Mouse (Mus musculus) liver, embryonic 12.5 days (tissue): Measurements from ENCODE around the gene Alx1. TPM values are rescaled to one million over a fixed set of nuclear protein-coding genes. Genes with fewer than 3 reads are reported as not detected.

ENCODE experiments used
- ATAC-seq: fragments of 200-750 bp; cut with Nextera tagmentation; 2 replicates; pipeline ENCODE4 v1.8.0; 2017; ENCODE audit warnings: moderate number of reproducible peaks, mild to moderate bottlenecking, moderate library complexity
- H3K27ac ChIP-seq: fragments of 300-500 bp; sonication (generic); 2 replicates; pipeline ENCODE4 v1.5.1; 2016; ENCODE audit warnings: mild to moderate bottlenecking
- H3K27me3 ChIP-seq: fragments of 300-500 bp; sonication (generic); replicated peaks from 2 replicates; pipeline ENCODE4 v1.6.1; 2016; ENCODE audit warnings: mild to moderate bottlenecking, moderate library complexity
- H3K36me3 ChIP-seq: fragments of 300-500 bp; sonication (generic); 2 replicates; pipeline ENCODE4 v1.6.1; 2016; ENCODE audit warnings: mild to moderate bottlenecking, moderate library complexity
- H3K4me1 ChIP-seq: fragments of 300-500 bp; sonication (generic); 2 replicates; pipeline ENCODE4 v1.6.1; 2016
- H3K4me2 ChIP-seq: fragments of 300-500 bp; sonication (generic); 2 replicates; pipeline ENCODE4 v1.6.1; 2016; ENCODE audit warnings: mild to moderate bottlenecking, moderate library complexity
- H3K4me3 ChIP-seq: fragments of 300-500 bp; sonication (generic); 2 replicates; pipeline ENCODE4 v1.5.1; 2016; ENCODE audit warnings: mild to moderate bottlenecking, moderate library complexity
- H3K9ac ChIP-seq: fragments of 300-500 bp; sonication (generic); 2 replicates; pipeline ENCODE4 v1.6.1; 2016; ENCODE audit warnings: mild to moderate bottlenecking, moderate library complexity
- H3K9me3 ChIP-seq: fragments of 300-500 bp; sonication (generic); replicated peaks from 2 replicates; pipeline ENCODE4 v1.6.1; 2016; ENCODE audit warnings: mild to moderate bottlenecking, moderate library complexity
- WGBS: fragments of 180-500 bp; shearing (Covaris S2); methylation state at CpG from one replicate; pipeline ENCODE4 v1.1.7; 2016; ENCODE audit not compliant: insufficient replicate concordance; 5-methylcytosine and 5-hydroxymethylcytosine counted together
- polyA plus RNA-seq: library from polyadenylated mRNA; unstranded; fragments of >200 nt; fragmentation: Nextera tagmentation; extraction: Ambion mirVana; gene quantifications from 2 replicates; pipeline ENCODE4 v1.2.1, GENCODE M21; 2016

The Alx1 gene
- 0.17 and 0.33 TPM in 2 replicates for polyA plus RNA-seq

DNA sequence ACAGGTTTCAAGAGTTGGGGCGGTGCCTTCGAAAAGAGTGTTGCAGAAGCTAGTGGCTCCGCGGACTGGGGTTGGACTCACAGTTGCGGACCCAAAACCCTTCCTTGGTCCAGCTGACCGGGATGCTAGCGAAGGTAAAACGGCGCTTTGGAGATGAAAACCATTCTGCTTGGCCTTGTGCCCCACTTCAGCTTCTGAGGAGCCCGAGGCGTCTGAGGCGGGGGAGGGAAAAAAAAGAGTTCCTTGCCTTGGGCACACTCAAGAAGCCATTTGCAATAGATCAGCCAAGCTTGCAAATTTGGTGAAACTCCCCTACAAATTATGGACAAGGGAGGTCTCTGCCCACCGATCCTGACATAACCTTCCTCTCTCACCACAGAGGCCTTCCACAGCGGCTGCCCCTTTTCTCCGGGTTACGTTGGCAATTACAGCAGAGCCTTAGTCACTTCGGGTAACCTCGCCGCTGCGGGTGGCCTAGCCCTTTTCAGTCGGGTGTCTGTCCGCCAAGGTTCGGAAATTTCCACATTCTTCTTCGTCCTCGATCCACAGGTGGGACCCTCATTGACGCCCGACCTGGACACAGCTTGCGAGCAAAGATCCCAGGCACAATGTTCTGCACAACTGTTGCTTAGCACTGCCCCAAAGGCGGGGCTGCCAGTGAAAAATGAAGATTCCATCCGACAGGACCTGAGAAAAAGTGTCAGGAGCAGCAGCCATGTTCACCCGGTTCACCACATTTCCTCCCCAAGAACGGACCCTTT lies at the start of gene Alx1:
TSS of gene Alx1 (minus strand) at position 486 of the 761 bp plus-strand sequence.
- Histone ChIP-seq H3K27me3 (peaks cover 84% of the 10 kb centered on the region), H3K4me3 (0 out of 2 replicates have a peak within 1 kb of the TSS, but pooled peaks have one; percentile 30), H3K36me3 (no peaks in the 10 kb centered on the region), H3K4me2 (peak within 1 kb of the TSS; percentile 48; the same call in 1 of the 2 replicates), H3K27ac (no peak within 1 kb of the TSS), H3K9ac (no peak within 1 kb of the TSS), H3K9me3 (no peaks in the 10 kb centered on the region), H3K4me1 (no peaks in the 10 kb centered on the region)
- no peak for ATAC-seq
- WGBS: 2% methylated on average over 32 of the region's 32 CpGs

DNA sequence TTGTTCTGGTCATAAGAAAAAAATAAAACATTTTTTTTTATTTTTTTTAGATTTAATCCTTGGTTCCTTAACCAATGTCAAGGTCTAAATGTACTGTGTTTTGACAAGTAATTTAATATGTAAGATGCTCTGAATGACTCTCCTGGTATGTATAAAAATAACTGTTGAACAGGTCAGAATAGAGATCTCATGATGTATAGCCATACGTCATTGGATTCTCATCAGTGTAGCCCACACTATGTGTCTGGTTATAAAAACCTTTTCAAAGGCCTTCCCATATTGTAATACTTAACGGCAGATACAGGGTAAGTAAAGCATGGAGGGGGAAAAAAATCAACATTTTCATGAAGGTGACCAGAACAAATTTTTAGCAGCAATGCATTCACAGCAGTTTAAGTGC lies 19.6 kb upstream of the Alx1 start:
- Histone ChIP-seq H3K27ac (no peak overlapping the region), H3K4me3 (no peak overlapping the region), H3K9me3 (no peaks in the 10 kb centered on the region), H3K4me1 (no peaks in the 10 kb centered on the region), H3K9ac (no peak overlapping the region), H3K27me3 (no peaks in the 10 kb centered on the region), H3K4me2 (no peak overlapping the region), H3K36me3 (no peaks in the 10 kb centered on the region)
- 79% methylated on average over 2 of the region's 2 CpGs for WGBS
- no peak for ATAC-seq

- Histone ChIP-seq H3K4me1 (no peaks in the 10 kb centered on the region), H3K27ac (no peak overlapping the region), H3K4me3 (no peak overlapping the region), H3K4me2 (no peak overlapping the region), H3K27me3 (no peaks in the 10 kb centered on the region), H3K36me3 (no peaks in the 10 kb centered on the region), H3K9me3 (no peaks in the 10 kb centered on the region), H3K9ac (no peak overlapping the region)
- WGBS: 48% methylated on average over 3 of the region's 3 CpGs
- no peak for ATAC-seq
Observed at GRCm38 (mm10) chr10:103046623-103047022, 16.6 kb upstream of the Alx1 start.

DNA sequence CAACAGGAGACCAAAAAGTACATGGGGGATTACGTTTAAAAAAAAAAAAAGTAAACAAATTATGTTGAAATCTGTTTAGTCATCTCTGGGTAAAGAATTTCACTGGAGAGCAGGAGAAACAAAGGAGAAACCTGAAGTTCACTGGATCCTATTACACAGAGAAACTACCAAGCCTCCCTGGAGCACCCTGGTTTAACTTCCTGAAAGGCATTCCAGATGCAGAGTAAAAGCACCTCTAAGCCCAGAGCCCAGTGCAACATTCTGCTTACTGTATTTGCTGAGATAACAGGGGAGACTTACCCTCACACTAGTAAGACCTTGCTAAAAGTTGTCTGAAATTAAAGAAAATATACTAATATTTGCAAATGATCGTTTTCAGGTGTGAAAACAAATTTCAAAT lies 15.0 kb upstream of the Alx1 start:
- no peaks in the 10 kb centered on the region for H3K9me3 ChIP-seq
- no peak for ATAC-seq
- H3K36me3 ChIP-seq: no peaks in the 10 kb centered on the region
- no peaks in the 10 kb centered on the region for H3K4me1 ChIP-seq
- no peak overlapping the region for H3K4me2 ChIP-seq
- no peaks in the 10 kb centered on the region for H3K27me3 ChIP-seq
- no peak overlapping the region for H3K27ac ChIP-seq
- H3K9ac ChIP-seq: no peak overlapping the region
- WGBS: 34% methylated on average over 2 of the region's 2 CpGs
- H3K4me3 ChIP-seq: no peak overlapping the region

DNA sequence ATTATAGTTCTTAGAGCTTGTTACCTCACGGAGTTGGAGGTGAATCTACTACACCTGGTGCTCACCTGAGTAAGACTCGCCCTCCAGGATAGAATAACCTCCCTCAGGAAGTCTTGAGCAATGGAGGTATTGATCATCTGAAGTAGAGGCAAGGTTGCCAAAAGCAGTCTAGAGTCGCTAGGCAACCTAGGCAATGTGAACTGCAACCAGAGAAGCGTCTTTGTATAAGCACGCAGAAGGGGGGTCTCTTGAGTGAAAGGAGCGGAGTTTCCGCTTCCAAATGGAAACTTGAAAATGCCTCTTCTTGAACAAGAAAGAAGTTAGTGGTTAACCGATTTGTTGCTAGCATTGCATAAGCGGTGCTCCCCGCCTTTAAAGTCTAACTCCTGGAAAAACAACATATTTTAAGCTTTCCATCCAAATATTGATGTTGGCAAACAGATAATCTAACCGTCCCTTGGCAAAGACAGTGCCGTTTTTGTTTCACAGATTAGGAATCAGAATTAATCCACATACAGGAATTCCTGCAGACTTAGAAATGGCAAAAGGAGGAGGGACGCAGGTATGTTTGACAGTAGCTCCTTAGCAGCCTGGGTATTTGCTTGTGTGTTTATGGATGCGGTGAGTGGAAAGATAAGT lies 5.1 kb upstream of the Alx1 start:
- 6% methylated on average over 14 of the region's 14 CpGs for WGBS
- no peak overlapping the region for H3K27ac ChIP-seq
- no peak overlapping the region for H3K9ac ChIP-seq
- no peak overlapping the region for H3K4me2 ChIP-seq
- no peak overlapping the region for H3K4me3 ChIP-seq
- no peaks in the 10 kb centered on the region for H3K4me1 ChIP-seq
- ATAC-seq: no peak
- peaks cover 48% of the 10 kb centered on the region for H3K27me3 ChIP-seq
- H3K36me3 ChIP-seq: no peaks in the 10 kb centered on the region
- no peaks in the 10 kb centered on the region for H3K9me3 ChIP-seq

GRCm38 (mm10) chr10:103030931-103031330 lies 916 bp upstream of the Alx1 start:
- Histone ChIP-seq H3K36me3 (no peaks in the 10 kb centered on the region), H3K4me3 (no peak overlapping the region), H3K9me3 (no peaks in the 10 kb centered on the region), H3K4me1 (no peaks in the 10 kb centered on the region), H3K27me3 (peaks cover 88% of the 10 kb centered on the region), H3K4me2 (no peak overlapping the region), H3K9ac (no peak overlapping the region), H3K27ac (no peak overlapping the region)
- ATAC-seq: no peak
- 9% methylated on average over 11 of the region's 11 CpGs for WGBS

DNA sequence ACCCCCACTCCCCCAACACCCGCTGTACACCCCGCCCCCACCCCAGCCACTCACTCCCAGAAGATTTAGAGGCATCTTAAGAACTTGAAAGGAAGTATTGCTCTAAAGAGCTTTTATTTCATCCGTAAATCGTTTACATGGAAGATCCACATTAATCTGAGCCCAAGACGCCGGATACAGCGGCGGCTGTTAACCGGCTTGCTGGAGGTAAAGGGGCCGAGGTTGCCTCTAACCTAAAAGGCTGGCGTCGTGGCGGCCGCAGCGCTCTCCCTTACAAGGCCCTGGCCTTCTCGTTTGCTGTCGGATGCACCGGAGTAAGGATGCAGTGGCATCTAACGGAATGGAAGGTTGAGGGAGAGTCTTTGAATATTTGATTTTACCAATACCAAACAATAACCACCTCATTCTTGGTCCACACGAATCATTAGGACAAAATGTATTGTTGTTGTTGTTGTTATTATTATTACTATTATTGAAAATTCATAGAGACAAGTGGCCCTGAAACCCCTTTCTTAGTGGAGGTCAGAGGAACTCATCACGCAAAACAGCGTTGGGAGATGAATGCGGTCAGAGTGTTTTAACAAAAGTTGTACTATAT lies 784 bp downstream of the Alx1 start:
- 3% methylated on average over 23 of the region's 23 CpGs for WGBS
- ATAC-seq: no peak
- peak overlapping the region; percentile 48 for H3K4me2 ChIP-seq

DNA sequence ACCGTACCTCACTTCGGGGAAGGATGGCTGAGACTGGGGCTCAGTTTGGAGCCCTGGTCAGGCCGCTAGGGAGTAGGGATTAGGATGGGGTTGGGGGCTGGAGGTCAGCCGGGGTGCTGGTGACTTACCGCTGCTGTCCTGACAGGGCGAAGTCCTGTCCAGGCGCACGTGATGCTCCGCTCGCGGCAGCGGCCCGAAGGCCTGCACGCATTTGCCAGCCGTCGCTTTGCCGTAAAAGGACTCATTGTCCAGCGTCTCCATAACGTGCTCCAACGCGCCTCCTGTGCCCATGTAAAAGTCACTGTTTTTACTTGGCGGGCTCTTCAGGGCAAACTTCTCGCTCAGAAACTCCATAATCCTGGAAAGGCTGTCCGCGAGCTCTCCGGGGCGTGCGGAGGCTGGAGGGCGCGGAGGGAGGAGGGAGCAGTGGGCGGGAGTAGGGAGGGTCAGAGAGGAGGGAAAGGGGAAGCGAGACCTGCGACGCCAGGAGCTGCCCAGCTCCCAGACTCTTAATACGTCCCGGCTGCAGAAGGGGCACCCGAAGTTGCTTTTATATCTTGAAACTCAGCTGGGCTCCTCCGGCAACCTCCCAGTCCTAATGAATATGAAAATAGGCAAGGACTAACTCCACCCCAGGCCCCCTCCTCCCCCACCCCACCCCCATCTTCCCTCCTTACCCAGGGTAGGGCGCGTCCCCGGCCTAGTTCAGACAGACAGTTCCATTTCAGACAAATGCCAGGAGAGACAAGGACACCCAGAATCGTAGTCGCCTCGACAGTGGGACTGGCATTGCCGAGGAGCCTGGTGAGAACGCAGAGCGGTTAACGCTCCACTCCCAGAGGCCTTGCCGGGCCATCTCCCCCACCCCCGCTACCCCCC lies 1.5 kb downstream of the Alx1 start:
- 3% methylated on average over 46 of the region's 50 CpGs for WGBS
- Histone ChIP-seq H3K27ac (no peak overlapping the region), H3K9me3 (no peaks in the 10 kb centered on the region), H3K27me3 (peaks cover 77% of the 10 kb centered on the region), H3K4me3 (peak overlapping the region; percentile 30), H3K9ac (no peak overlapping the region), H3K36me3 (no peaks in the 10 kb centered on the region), H3K4me2 (peak overlapping the region; percentile 48), H3K4me1 (no peaks in the 10 kb centered on the region)
- peak; percentile 68 for ATAC-seq

More for the DNA sequence above, 784 bp downstream of the Alx1 start:
- Histone ChIP-seq H3K4me3 (peak overlapping the region; percentile 30; the same call in 1 of the 2 replicates), H3K4me1 (no peaks in the 10 kb centered on the region), H3K9ac (no peak overlapping the region), H3K27ac (no peak overlapping the region), H3K9me3 (no peaks in the 10 kb centered on the region), H3K27me3 (peaks cover 78% of the 10 kb centered on the region), H3K36me3 (no peaks in the 10 kb centered on the region)

DNA sequence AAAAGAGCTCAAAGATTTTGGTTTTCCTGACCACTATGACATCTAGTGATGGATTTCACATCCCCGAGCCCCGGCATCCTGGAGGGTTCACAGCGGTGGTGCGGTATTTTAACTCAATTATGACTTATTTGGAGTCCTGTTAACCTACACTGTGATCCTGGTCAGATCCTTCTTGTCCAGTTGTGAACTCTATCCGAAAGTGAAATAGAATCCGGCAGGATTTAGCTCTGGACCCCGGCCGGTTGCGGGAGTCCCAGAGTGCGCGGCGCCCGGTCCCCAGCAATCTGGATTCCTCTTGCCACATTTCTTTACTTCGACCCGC lies 2.1 kb downstream of the Alx1 start:
- 2% methylated on average over 15 of the region's 15 CpGs for WGBS
- H3K4me3 ChIP-seq: peak overlapping the region; percentile 30; the same call in 1 of the 2 replicates
- no peaks in the 10 kb centered on the region for H3K36me3 ChIP-seq
- peaks cover 72% of the 10 kb centered on the region for H3K27me3 ChIP-seq
- peak overlapping the region; percentile 48 for H3K4me2 ChIP-seq
- no peaks in the 10 kb centered on the region for H3K9me3 ChIP-seq
- ATAC-seq: peak; percentile 15; the same call in 1 of the 2 replicates
- H3K27ac ChIP-seq: no peak overlapping the region
- no peak overlapping the region for H3K9ac ChIP-seq
- H3K4me1 ChIP-seq: no peaks in the 10 kb centered on the region

DNA sequence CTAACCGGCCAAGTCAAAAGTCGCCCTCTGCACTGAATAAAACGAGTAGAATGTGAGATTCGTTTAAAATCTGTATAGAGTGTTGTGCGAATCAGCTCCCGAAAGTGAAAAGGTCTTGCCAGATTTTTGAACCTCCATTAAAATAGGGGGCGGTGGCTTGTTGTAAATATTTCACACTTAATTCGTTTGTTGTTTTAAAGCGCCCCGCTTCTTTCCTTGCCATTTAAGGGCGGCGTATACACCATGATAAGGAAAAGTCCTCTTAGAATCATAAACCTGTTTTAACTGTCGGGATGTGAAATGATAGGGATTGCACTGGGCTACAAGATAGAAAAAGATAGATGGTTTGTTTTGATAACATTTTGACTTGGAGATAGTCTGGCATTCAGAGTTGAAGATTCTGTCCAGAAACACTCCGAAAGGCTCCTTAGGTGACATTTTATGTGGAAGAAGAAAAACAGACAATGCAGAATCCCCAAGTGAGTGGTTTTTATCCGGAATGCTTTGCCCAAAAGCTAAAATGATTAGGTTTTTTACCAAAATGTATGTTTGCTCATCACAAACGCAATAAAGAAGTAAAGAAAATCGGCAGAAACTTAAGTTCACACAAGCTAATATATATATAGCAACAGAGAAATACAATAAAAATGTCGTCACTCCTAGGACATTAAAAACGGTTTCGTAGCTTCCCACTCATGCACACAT lies 2.6 kb downstream of the Alx1 start:
- Histone ChIP-seq H3K9ac (no peak overlapping the region), H3K27me3 (peaks cover 68% of the 10 kb centered on the region), H3K4me2 (no peak overlapping the region), H3K4me3 (no peak overlapping the region), H3K27ac (no peak overlapping the region), H3K4me1 (no peaks in the 10 kb centered on the region), H3K9me3 (no peaks in the 10 kb centered on the region), H3K36me3 (no peaks in the 10 kb centered on the region)
- 2% methylated on average over 20 of the region's 20 CpGs for whole genome bisulfite sequencing
- no peak for ATAC-seq

GRCm38 (mm10) chr10:103026636-103027225 lies 3.3 kb downstream of the Alx1 start:
- no peak overlapping the region for H3K4me2 ChIP-seq
- H3K27me3 ChIP-seq: peaks cover 61% of the 10 kb centered on the region
- WGBS: 1% methylated on average over 17 of the region's 17 CpGs
- no peak overlapping the region for H3K4me3 ChIP-seq
- no peak overlapping the region for H3K9ac ChIP-seq
- ATAC-seq: no peak
- H3K9me3 ChIP-seq: no peaks in the 10 kb centered on the region
- no peaks in the 10 kb centered on the region for H3K36me3 ChIP-seq
- H3K4me1 ChIP-seq: no peaks in the 10 kb centered on the region
- H3K27ac ChIP-seq: no peak overlapping the region
